Mouse (Mus musculus) T-helper 1 cell (primary cell): ENCODE data around the gene Nmral1.
"Not testable (repeated sequence)": the region's sequence is repeated elsewhere in the genome, so short reads cannot be mapped to it uniquely, and the experiment has no call there.

Experiments
- in situ Hi-C: fragments of 300-600 bp; cut with MboI, MseI; formaldehyde crosslinking; loops from one replicate; pipeline ENCODE4 v1.15.1; 2025; ENCODE audit warnings: high pct_unique_total_duplicates

Nmral1 gene

DNA sequence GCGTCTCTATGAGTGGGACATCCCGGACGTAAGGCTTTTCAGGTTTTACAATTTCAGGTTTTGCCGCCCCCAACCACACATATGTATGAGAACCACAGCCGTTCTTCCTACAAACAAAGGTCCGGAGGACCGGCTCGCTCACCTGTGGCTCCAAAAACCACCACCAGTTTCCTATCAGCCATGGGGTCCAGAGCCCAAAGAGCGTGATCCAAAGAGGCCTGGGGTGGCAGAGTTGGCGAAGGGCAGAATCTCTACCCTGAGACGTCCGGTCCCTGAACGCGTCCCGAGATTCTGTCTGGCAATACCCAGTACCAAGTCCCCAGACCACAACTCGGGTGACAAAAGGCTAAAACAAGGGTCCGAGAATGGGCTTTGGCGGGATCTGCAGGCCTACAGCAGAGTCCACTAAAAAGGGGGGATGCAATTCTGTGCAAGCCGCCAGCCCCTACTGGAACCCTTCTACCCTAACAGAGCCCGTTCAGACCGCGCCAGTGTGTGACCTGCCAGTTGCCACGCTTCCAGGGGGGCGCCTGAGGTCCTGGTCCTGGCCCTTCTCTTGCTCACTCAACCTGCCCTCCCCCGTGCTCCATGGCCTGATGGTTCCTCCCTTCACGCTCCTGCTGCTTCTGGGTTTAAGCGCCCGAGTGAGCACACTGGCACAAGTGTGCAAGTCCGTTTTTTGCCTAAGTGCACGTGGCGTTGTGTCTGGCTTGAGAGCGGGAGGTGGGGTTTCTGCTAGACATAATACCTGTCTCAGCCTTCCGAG, at the start of gene Nmral1:
Gene Nmral1 (minus strand): TSS at position 604 of the 766 bp plus-strand sequence.
- in situ Hi-C loops, result no loop called here

DNA sequence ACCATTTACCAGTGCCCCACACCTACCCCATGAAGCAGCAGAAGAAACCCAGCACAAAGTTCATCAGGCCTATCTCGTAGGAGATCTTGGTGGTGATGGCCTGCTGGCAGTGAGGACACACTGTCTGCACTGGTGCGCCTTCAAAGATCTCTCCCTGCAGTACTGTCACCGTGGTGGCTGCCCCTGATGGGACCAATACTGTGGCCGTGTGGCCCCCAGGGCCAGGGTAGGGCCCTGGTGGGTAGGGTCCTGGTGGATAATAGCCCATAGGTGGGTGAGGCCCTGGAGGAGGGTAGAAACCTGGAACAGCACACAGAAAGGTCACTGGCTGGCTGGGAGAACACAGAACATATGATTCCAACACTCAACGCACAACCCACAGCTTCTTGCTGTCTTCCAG, 49.6 kb upstream of the Nmral1 start:
- in situ Hi-C loops, result no loop called here

DNA sequence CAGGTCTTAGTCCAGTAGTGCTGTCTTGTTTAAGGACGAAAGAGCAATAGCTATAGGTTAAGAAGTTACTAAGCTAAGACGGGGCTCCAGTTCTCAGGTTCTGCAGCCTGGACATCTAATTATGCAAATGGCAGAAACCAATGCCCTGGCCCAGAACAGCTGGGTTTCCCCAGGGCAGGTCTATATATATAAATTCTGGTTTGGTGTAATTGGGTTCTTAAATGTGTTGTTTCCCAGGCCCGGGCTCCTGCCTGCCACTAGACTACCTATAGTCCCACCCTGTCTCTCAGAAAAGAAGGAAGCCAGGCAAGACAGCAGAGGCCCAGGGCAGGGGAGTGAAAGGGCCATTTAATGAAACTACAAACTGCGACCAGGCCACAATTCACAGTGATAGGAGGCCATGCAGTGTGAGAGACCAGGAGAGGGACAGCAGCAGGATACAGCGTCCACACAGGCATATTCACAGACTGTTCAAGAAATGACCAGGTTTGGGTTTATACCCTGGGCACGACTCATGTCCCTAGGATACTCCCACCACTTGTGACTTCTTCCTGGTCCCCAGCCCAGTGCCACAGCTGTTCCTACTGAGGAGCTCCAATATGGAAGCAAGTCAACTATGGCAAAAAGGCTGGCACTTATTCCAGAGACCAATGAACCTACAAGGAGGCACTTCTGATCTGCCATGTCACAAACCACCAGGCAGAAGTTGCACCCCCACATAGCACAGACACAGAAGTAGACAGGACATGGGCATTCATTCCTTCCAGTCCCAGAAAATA, 48.0 kb upstream of the Nmral1 start:
- in situ Hi-C loops, result no loop called here

DNA sequence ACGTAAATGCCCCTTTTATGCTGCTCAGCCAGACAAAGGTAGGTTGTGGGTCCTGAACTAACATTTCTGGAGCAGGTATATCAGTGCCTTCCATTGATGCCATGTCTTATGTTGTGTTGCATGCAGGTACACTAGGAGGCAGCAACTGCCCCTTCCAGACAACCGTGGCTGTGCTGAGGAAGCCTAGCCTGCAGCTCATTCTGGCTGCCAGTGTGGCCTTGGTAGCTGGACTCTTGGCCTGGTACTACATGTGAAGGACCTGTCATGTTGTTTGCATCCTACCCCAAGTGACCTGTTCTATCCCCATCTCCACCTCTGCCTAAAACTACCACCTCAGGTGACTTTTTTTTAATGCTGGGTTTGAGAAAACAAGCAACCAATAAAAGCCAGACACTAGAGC, 46.7 kb upstream of the Nmral1 start:
- in situ Hi-C loops, result no loop called here

DNA sequence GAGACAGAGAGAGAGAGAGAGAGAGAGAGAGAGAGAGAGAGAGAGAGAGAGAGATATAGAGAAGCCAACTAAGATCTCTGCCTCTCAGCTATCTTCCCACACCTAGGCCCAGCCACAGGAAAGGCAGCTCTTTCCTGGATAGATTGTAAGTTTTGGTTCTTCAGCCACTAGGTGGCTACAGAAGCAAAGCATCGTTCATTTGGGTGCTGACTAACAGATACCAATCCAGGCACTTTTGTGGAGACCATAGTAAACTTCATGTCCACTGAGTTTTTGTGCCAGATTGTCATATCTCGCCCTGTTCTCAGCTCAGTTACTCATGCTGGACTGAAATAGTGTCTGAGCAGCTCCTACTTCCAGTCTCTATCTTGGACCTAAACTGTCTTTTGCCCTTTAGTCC, 44.1 kb upstream of the Nmral1 start:
- in situ Hi-C loops, result no loop called here

DNA sequence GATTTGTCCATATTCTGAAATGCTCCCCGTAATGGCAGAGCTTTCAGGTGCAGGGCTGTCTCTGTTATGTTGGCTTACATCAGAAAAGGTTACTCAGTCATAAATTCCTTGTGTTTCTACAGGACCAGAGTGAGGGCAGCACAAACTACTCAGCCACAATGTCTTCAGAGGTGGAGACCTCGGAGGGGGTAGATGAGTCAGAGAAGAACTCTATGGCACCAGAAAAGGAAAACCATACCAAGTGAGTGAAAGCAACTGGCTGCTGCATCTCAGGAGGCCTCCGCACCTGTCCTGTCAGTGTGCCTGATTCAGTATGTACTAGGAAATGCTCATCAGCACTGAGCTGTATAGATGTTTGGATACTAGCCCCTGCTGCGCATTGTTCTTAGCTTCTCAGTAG, 43.3 kb upstream of the Nmral1 start:
- in situ Hi-C loops, result no loop called here

DNA sequence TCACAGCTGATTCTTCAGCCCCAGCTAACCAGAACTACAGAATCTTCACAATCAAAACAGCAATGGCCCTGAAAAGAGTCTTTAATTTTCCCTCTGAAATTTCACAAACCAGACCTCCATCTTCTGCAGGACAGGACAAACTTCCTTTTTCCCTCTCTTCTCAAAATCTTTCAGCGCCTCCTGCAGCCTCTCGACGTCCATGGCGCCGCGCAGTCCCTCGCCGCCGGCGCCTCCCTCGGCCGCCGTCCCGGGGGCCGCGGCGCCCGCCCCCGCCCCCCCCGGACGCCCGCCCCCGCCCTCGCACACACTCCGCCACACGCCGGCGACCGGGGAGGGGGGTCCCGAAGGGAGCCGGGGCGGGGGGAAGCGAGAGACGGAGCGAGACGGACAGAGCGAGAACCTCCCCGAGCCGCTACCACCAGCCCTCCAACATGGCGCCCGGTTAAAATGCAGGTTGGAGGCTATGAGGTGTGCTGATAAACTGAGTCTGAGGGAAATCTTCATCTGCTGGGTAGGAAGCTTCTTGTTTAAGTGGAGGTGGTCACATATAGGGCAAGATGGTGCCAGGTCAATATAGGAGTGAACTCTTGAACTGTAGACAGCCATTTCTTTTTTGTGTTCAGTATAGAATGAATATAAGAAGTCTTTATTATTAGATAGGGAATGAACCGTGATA, 37.6 kb upstream of the Nmral1 start:
- in situ Hi-C loops, result not testable (repeated sequence)

DNA sequence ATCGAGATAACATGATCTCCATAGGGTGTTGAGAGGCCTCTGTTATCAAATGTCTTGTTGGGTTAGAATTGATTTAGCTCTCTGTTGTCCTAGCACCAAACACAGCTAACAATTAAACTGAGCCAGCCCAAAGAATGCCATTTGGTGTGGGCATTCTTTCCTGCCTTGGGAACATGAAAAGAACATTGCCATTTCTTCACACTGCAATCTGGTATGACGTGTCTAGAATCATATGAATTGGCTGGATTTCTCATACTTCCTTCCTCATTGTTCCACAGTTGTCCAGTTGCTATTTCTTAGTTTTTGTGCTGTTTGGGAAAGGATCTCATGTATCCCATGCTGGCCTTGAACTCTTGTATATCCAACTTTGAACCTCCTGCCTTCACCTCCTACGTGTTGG, 34.9 kb upstream of the Nmral1 start:
- in situ Hi-C loops, result no loop called here

DNA sequence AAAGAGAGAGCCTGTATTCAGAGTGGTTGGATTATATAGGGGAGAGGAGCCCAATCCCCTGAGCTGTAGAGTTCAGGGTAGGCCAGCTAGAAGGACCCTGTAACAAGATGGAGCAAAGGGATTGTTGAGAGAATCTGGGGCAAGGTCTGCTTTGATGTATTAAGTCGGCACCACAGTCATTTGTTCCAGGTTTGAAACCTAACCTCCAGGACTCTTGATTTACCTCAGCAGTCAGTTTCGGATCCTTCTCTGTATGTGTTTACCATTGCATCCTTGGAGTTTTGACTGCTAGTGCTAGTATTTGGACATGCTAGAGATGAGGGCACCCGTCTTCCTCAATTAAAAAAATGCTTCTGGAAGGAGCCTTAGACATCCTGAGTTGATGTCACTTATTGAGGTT, 33.0 kb upstream of the Nmral1 start:
- in situ Hi-C loops, result no loop called here

DNA sequence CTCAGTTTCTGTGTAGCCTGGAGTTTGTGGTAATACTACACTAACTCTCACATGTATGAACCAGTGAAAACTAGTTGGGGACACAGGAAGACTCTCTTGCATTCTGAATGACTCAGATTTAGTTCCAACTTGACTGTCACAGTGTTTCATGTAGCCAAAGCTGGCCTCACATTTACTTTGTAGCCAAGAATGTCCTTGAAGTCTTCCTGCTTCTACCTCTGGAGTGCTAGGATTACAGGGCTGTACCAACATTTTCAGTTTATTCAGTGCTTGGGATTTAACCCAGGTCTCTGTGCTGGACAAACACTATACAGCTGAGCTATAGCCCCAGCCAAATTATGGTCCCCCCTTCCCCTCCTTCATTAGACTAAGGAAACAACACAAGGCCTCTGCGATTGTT, 23.0 kb upstream of the Nmral1 start:
- in situ Hi-C loops, result no loop called here

DNA sequence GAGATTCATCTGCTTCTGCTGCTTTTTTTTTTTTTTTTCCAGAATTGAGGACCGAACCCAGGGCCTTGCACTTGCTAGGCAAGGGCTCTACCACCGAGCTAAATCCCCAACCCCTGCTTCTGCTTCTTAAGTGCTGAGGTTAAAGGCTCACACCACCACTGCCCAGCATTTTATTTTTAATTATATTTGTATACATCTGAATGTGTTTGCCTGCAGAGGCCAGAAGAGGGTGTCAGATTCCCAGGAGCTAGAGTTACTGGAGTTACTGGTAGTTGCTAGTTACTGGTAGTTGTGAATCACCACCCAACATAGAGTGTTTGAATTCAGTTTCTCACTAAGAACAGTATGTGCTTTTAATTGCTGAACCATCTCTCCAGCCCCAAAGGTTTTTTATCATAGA, 20.8 kb upstream of the Nmral1 start:
- in situ Hi-C loops, result loop anchor here (10.0 kb wide), 1 partner anchor 975 kb away; no protein-coding TSS in a partner anchor

DNA sequence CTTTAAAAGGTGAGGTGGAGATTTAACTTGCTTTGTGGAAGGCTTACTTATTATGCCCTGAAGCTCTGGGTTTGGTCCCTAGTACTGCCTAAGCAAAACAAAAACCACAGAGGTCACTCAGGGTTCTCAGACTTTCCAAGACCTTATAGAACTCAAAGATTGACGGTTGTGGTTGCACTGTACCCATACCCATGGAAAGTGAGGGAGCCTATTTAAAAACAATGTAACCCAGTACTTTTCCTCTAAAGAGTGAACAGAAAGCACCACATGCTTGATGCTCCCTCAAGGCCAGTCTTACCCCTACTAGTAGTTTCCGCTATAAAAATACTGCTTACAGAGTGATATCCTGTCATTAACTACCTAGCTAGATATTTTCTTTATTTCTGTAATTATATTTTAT, 17.1 kb upstream of the Nmral1 start:
- in situ Hi-C loops, result loop anchor here (10.0 kb wide), 1 partner anchor 971 kb away; no protein-coding TSS in a partner anchor

DNA sequence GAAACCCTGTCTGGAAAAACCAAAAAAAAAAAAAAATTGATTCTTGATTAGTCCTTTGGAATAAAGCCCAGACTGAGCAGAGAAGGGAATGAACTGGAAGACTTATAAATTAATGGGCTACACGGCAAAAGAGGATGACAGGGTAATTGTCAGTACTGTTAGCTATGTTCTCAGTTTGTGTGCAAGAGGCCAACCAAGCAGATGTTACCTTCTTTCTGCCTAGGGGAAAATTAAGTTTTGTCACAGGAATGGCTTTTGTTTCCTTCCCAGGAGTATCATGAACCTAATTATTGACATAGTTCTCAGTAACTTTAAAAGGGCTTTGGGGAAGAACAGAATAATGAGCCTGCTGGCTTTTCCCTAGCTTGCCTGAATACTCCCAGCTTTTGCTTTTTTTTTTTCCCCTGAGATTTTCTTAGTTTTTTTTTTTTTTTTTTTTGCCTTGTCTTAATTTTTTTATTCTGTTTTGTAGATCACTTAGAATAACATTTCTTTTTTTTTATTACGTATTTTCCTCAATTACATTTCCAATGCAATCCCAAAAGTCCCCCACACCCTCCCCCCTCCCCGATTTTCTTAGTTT, 11.7 kb upstream of the Nmral1 start:
- in situ Hi-C loops, result loop anchor here (10.0 kb wide), 1 partner anchor 966 kb away; no protein-coding TSS in a partner anchor

DNA sequence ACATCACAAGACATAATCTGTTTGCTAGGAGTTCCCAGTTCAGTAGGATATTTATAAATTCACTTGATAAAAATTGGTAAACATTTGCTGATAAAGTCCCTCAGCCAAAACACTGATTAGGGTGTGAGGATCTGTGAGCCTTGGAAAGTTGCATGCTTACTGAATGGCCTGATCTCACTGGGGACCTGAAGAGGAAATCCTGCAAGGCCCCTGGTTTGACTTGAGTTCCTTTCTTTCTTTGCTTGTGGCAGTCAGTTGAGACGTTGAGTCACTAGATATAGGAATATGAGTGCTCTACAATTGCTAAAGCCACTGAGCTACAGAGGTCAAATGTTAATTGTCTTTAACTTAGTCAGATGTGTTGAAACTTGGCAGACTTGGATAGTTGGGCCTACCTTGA, 8.8 kb upstream of the Nmral1 start:
- in situ Hi-C loops, result no loop called here

DNA sequence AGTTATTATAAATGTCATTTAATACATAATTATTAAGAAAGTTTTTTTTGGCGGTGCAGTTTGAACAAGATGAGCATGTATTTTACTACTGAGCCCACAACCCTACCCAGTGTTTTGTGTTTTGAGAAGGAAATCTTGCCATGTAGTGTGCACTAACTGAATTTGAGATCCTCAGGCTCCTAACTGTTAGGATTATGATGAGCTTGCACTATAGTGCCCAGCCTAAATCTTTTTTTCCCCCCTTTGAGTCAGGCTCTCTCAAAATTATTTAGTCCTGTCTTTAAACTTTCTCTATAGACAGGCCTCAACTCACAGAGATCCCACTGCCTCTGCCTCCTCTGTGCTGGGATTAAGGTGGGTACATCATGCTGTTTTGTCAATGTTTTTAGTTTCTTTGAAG, 8.4 kb upstream of the Nmral1 start:
- in situ Hi-C loops, result no loop called here

DNA sequence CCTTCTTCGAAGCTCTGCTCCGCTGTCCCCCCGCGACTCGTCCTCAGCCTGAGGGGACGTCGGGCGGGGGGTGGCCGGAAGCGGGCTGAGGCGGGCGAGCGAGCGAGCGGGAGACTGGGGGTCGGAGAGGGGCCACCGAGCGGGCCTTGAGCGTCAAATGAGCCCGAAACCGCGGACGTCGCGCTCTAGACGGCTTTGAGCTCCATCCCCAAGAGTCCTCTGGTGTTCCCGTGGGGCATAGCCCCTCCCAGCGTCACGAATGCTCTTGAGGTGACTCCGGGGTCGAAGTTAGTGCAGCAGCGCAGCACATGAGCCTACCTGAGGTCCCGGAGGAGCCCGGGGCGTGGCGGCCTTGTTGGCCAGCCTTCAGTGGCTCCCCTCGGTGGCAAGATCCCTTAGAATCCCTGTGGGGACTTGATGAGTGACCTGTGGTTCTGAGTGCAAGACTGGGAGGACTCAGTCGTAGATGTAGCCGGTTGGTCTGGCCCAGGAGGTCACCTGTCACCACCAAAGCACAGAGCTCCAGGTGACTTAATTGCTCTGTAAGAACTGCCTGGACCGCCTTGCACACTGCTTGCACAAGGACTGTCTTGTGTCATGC, 7.5 kb upstream of the Nmral1 start:
- in situ Hi-C loops, result no loop called here

DNA sequence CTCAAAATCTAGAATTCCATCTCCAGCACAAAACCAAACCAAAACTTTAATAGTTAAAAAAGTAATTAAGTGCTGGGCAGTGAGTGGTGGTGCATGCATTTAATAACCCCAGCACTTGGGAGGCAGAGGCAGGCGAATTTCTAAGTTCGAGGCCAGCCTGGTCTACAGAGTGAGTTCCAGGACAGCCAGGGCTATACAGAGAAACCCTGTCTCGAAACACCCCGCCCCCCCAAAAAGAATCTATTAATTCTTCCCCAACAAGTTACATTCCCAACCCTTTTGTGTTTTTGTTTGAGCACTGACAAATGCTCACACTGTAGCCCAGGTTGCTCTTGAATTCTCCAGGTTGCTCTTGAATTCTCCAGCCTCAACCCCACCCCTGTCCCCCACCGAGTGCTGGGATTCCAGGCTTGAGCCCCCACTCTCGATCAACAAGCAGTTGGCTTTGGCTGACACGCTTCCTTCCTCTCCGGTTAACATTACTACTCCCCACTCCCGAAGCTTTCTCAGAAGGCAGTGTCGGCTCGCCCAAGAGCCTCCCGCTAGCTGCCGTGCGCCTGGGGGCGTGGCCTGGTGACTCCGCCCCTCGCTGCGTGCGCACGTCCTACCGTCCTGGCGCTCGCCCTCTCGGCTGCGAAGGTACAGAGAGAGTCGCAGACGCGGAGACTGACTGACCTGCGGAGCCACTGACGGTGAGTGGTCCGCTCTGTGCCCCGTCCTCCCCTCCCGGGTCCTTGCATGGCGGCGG, 6.8 kb upstream of the Nmral1 start, which contains the start of gene Hmox2:
Gene Hmox2 (plus strand): TSS at position 582 of the 748 bp plus-strand sequence.
- in situ Hi-C loops, result no loop called here

DNA sequence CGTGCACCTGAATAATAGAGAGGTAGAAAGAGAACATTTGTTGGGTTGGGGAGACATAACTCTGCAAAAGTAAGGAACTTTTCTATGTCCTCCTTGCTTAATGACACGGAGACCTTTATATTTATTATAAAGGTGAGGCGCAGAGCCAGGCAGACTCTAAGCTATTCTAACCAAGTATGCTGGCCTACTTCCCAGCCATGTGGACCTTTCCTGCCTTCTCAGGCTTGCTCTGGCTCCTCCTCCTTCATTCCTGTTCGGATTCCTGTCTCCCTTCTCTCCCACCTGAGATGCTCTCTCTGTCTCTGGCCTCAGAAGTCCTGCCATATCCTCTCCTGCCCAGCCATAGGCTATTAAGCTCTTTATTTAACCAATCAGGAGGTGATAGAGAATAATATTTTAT, 6.1 kb upstream of the Nmral1 start:
- in situ Hi-C loops, result no loop called here

DNA sequence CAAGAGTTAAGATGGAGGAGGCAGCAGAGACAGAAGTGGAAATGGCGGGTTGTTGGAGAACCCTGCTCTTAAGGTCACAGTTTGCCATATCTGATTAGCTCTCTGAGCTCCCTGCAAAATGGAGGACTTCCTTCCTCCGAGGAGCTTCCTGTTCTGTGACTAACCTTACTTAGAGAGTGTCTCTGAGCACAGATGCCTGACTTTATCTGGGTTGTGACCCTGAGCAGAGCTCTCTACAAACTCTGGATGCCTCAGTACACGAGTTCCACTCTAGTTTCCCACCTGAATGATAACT, 3.7 kb upstream of the Nmral1 start:
- in situ Hi-C loops, result no loop called here

DNA sequence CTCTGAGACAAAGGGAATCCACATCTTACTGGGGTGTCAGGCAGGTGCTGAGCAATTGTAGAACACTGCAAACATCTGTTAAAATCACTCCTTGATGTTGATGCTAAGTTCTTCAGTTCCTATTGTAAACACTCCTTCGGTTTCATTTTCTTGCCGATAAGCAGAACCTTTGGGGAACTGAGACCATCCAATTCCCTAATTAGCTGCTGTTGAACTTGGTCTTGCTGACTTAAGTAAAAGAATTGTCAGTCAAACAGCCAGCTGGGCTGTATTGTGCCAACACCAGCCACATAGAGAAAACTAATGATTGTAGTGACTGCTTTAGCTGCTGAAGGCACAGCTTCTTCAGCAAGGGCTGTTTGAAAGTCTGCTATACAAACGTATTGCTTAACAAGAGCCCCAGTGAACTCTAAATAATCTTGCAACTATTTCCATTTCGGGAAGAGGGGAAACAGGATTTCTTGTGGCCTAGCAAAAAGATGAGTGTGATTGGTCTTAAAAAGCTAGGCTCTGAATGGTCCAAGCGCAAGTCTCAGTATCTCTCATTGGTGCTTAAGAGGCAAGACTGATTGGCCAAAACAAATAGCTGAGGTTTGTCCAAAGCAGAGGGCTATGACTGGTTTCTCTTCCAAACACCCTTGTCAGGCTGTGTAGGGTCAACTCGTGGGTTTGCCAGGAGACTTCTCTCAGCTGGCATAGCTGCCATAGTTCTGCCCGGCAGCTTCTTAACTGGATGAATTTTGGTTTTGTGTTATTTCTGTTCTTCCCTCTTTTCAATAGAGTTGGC, 3.2 kb upstream of the Nmral1 start:
- in situ Hi-C loops, result no loop called here
